Mouse (Mus musculus): ENCODE measurements around the gene 9930021J03Rik.

DNA sequence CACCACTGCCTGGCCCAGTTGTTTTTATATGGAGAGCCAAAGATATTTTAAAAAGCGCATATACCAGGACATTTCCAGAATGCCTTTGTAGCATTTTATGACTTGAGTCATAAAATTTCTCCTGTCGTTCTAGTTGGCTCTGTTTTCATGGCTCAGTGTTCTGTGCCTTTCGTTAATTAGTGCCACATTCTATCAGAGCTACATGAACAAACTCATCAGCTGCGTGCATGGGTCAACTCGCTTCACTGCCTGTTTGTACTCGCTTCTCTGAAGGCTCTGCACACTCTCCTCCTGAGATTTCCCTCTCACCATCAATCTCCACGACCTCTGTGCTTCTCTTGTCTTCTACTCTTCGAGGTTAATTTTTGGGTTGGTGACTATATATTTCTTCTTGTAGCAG, 37.2 kb upstream of the 9930021J03Rik start:
- TF ChIP-seq CTCF (IDR thresholded peaks at IDR 0.05; ENCODE audit: borderline replicate concordance, extremely low read depth, insufficient read depth, insufficient read length) (no peak), POLR2A (IDR thresholded peaks at IDR 0.05; ENCODE audit: borderline replicate concordance, extremely low read depth, insufficient read depth, insufficient read length, poor library complexity, severe bottlenecking) (no peak)
